In the genomic region with DNA sequence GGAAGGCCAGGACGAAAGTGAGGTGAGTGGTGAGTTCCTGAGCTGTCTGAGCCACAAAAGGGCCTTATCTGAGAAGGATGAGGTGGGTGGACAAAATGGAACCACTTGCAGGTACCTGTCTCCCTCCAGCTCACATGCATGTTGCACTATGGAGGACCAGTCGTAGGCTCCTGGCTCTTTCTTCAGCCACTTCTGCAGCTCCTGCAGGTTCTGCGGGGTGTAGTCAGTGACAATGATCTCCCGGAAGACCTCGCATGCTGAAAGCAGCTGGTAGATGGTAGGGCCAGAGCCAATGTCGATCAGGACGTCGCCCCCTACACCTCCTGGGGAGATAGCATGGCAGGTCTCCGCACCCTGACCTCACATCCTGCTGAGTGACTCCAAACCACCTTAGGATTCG, we compare ENCODE assay signal across 27 mouse cellular contexts. TPM values are rescaled to one million over a fixed set of nuclear protein-coding genes. Genes with fewer than 3 reads are reported as not detected.
A peak's percentile ranks its signal among the peaks of the same experiment; 100 is the strongest.
DNase-seq lines count a peak whose midpoint lies in the region; ATAC-seq and TF ChIP-seq lines count a peak whose summit lies in the region.
"Had no signal": no experiment of that assay in that cellular context is flagged by ENCODE, and none has a peak within 500 bp of the region (broad histone marks: within the 10 kb centered on the region; RNA-seq: fewer than 3 reads in every experiment).

No protein-coding gene starts in this region.

- no peaks in the 10 kb centered on the region for H3K36me3 ChIP-seq in forebrain, embryonic 10.5 days (replicated peaks)
- no peaks in the 10 kb centered on the region for H3K36me3 ChIP-seq in forebrain, postnatal 0 days (ENCODE audit: insufficient read depth)
- H3K36me3 ChIP-seq in heart, embryonic 13.5 days: no peaks in the 10 kb centered on the region
- H3K36me3 ChIP-seq: embryonic facial prominence, embryonic 10.5 days; embryonic facial prominence, embryonic 13.5 days; G1E; heart, embryonic 10.5 days; hindbrain, embryonic 12.5 days; hindbrain, embryonic 15.5 days had no signal

- H3K27me3 ChIP-seq in forebrain, embryonic 10.5 days (ENCODE audit: poor library complexity, severe bottlenecking): peaks cover 89% of the 10 kb centered on the region
- no peaks in the 10 kb centered on the region for H3K27me3 ChIP-seq in forebrain, postnatal 0 days (ENCODE audit: insufficient read depth, low read length)
- H3K27me3 ChIP-seq in heart, embryonic 13.5 days (replicated peaks): peaks cover 8% of the 10 kb centered on the region
- H3K27me3 ChIP-seq: embryonic facial prominence, embryonic 13.5 days; Patski had no signal

- H3K27ac ChIP-seq in forebrain, embryonic 10.5 days: peak overlapping the region; percentile 13; the same call in 1 of the 2 replicates
- no peak overlapping the region for H3K27ac ChIP-seq in forebrain, postnatal 0 days (ENCODE audit: low read depth, low read length)
- H3K27ac ChIP-seq in heart, embryonic 13.5 days (replicated peaks): no peak overlapping the region
- H3K27ac ChIP-seq: embryonic facial prominence, embryonic 10.5 days; embryonic facial prominence, embryonic 13.5 days; forebrain, embryonic 13.5 days; heart, embryonic 10.5 days; hindbrain, embryonic 12.5 days; hindbrain, embryonic 15.5 days had no signal

- DNase-seq in forebrain, embryonic 10.5 days (ENCODE audit: extremely low spot score, low spot score): no peak
- no peak for DNase-seq in forebrain, postnatal 0 days
- DNase-seq in heart, adult 18-20 months: no peak
- DNase-seq in lung, adult 2 months: no peak
- DNase-seq in lung, adult 18-20 months: no peak
- DNase-seq: adrenal gland, postnatal 10 days; adrenal gland, postnatal 36 days; B cell, adult 2 months; cerebellum, adult 18-20 months; cerebellum, adult 9-10 months; cerebellum, postnatal 14 days; gastrocnemius, postnatal 36 days had no signal

- ATAC-seq in forebrain, postnatal 0 days: no peak
- 0 out of 2 replicates have a peak, but pooled peaks have one; percentile 10 for ATAC-seq in heart, embryonic 13.5 days (ENCODE audit: extremely low read depth, insufficient number of reproducible peaks, low FRiP score, low TSS enrichment)
- ATAC-seq: forebrain, embryonic 13.5 days; Patski had no signal

- WGBS in forebrain, embryonic 10.5 days: 49% methylated on average over 10 of the region's 10 CpGs
- WGBS in forebrain, postnatal 0 days: 61% methylated on average over 10 of the region's 10 CpGs
- WGBS in heart, embryonic 13.5 days: 62% methylated on average over 10 of the region's 10 CpGs
- WGBS in lung, adult 2 months: 79% methylated on average over 10 of the region's 10 CpGs

- H3K4me3 ChIP-seq in forebrain, embryonic 10.5 days: 0 out of 2 replicates have a peak overlapping the region, but pooled peaks have one; percentile 4
- H3K4me3 ChIP-seq in forebrain, postnatal 0 days (ENCODE audit: low read depth, low read length): no peak overlapping the region
- H3K4me3 ChIP-seq in heart, embryonic 13.5 days: no peak overlapping the region
- H3K4me3 ChIP-seq in lung, adult 2 months (replicated peaks; ENCODE audit: extremely low read depth, low read depth, low read length): peak overlapping the region; percentile 64
- H3K4me3 ChIP-seq: embryonic facial prominence, embryonic 10.5 days; embryonic facial prominence, embryonic 13.5 days; erythroblast, embryonic 14.5 days; forebrain, embryonic 13.5 days; heart, embryonic 10.5 days; hindbrain, embryonic 12.5 days; hindbrain, embryonic 15.5 days had no signal

- no peaks in the 10 kb centered on the region for H3K9me3 ChIP-seq in forebrain, embryonic 10.5 days
- no peaks in the 10 kb centered on the region for H3K9me3 ChIP-seq in forebrain, postnatal 0 days (ENCODE audit: low read length)
- no peaks in the 10 kb centered on the region for H3K9me3 ChIP-seq in heart, embryonic 13.5 days
- H3K9me3 ChIP-seq: embryonic facial prominence, embryonic 10.5 days; embryonic facial prominence, embryonic 13.5 days; forebrain, embryonic 13.5 days; G1E; heart, embryonic 10.5 days; hindbrain, embryonic 12.5 days; hindbrain, embryonic 15.5 days had no signal

- no peak for TF ChIP-seq CTCF in forebrain, postnatal 0 days (IDR thresholded peaks at IDR 0.05; ENCODE audit: low read depth)
- no peak for TF ChIP-seq CTCF in lung, adult 2 months (IDR thresholded peaks at IDR 0.05; ENCODE audit: insufficient read depth, low read length)

- peaks cover 37% of the 10 kb centered on the region for H3K4me1 ChIP-seq in forebrain, embryonic 10.5 days
- H3K4me1 ChIP-seq in forebrain, postnatal 0 days (ENCODE audit: insufficient read depth): no peaks in the 10 kb centered on the region
- H3K4me1 ChIP-seq in heart, embryonic 13.5 days: peaks cover 11% of the 10 kb centered on the region
- peaks cover 10% of the 10 kb centered on the region for H3K4me1 ChIP-seq in lung, adult 2 months (ENCODE audit: control insufficient read depth, insufficient read depth, low read length)
- H3K4me1 ChIP-seq: embryonic facial prominence, embryonic 13.5 days; forebrain, embryonic 13.5 days; heart, embryonic 10.5 days; hindbrain, embryonic 12.5 days; hindbrain, embryonic 15.5 days had no signal

- no peak overlapping the region for H3K4me2 ChIP-seq in forebrain, postnatal 0 days (ENCODE audit: low read depth)
- no peak overlapping the region for H3K4me2 ChIP-seq in heart, embryonic 13.5 days
- H3K4me2 ChIP-seq: embryonic facial prominence, embryonic 13.5 days; forebrain, embryonic 13.5 days; hindbrain, embryonic 12.5 days; hindbrain, embryonic 15.5 days had no signal

- peak; percentile 72; the same call in 1 of the 2 replicates for TF ChIP-seq POLR2A in lung, adult 2 months (IDR thresholded peaks at IDR 0.05; ENCODE audit: borderline replicate concordance, extremely low read depth, low read depth, low read length)

- H3K9ac ChIP-seq in forebrain, postnatal 0 days: no peak overlapping the region
- H3K9ac ChIP-seq in heart, embryonic 13.5 days: no peak overlapping the region
- H3K9ac ChIP-seq: embryonic facial prominence, embryonic 13.5 days; forebrain, embryonic 13.5 days; hindbrain, embryonic 12.5 days; hindbrain, embryonic 15.5 days had no signal

RNA-seq across cellular contexts. Expression of a gene that starts 1.7 kb away (rescaled TPM):
- 8.3 and 11.8 TPM in 2 replicates for polyA plus RNA-seq in forebrain, embryonic 10.5 days (2016; fragmentation: Nextera tagmentation; extraction: Ambion mirVana)
- not detected in 2 replicates for total RNA-seq in forebrain, postnatal 0 days (2014; rRNA removed)
- polyA plus RNA-seq in forebrain, postnatal 0 days (2015; fragmentation: Nextera tagmentation; extraction: Ambion mirVana): 0.13 TPM in 1 of 2 replicates, not detected in the other
- 0.32 and 0.40 TPM in 2 replicates for polyA plus RNA-seq in heart, embryonic 13.5 days (2015; fragmentation: Nextera tagmentation; extraction: Ambion mirVana)
- 10 to 100 TPM; 31.1 to 33.0 TPM for total RNA-seq in heart, adult 18-20 months (2021)
- polyA plus RNA-seq in lung, adult 2 months (2012; rRNA removed): 1,586 and 1,614 TPM in 2 replicates
- total RNA-seq: CH12.LX; G1E; granulocyte monocyte progenitor cell, adult 5-6 weeks; hematopoietic stem cell, adult 5-6 weeks had no signal
- polyA plus RNA-seq: erythroblast, embryonic 14.5 days; forebrain, embryonic 13.5 days; forebrain, embryonic 16.5 days; G1E; heart, postnatal 0 days; hindbrain, embryonic 12.5 days; hindbrain, embryonic 15.5 days had no signal

RNA-seq across cellular contexts. Expression of a gene that starts 30.0 kb away (rescaled TPM):
- 24.8 and 27.4 TPM in 2 replicates for polyA plus RNA-seq in forebrain, embryonic 10.5 days (2016; fragmentation: Nextera tagmentation; extraction: Ambion mirVana)
- 11.9 and 16.8 TPM in 2 replicates for total RNA-seq in forebrain, postnatal 0 days (2014; rRNA removed)
- 9.3 and 12.5 TPM in 2 replicates for polyA plus RNA-seq in forebrain, postnatal 0 days (2015; fragmentation: Nextera tagmentation; extraction: Ambion mirVana)
- polyA plus RNA-seq in heart, embryonic 13.5 days (2015; fragmentation: Nextera tagmentation; extraction: Ambion mirVana): 5.0 and 6.4 TPM in 2 replicates
- total RNA-seq in heart, adult 18-20 months (2021): 1 to 10 TPM; 3.7 to 6.7 TPM
- polyA plus RNA-seq in lung, adult 2 months (2012; rRNA removed): 18.8 and 35.7 TPM in 2 replicates
- total RNA-seq: CH12.LX had no signal
- polyA plus RNA-seq: G1E had no signal

RNA-seq across cellular contexts. Expression of a gene that starts 40.4 kb away (rescaled TPM):
- 0.31 and 0.38 TPM in 2 replicates for polyA plus RNA-seq in forebrain, embryonic 10.5 days (2016; fragmentation: Nextera tagmentation; extraction: Ambion mirVana)
- 1.1 and 1.3 TPM in 2 replicates for total RNA-seq in forebrain, postnatal 0 days (2014; rRNA removed)
- 1.2 and 1.6 TPM in 2 replicates for polyA plus RNA-seq in forebrain, postnatal 0 days (2015; fragmentation: Nextera tagmentation; extraction: Ambion mirVana)
- polyA plus RNA-seq in heart, embryonic 13.5 days (2015; fragmentation: Nextera tagmentation; extraction: Ambion mirVana): 6.7 and 6.9 TPM in 2 replicates
- 10 to 100 TPM; 19.9 to 20.1 TPM for total RNA-seq in heart, adult 18-20 months (2021)
- polyA plus RNA-seq in lung, adult 2 months (2012; rRNA removed): 1.3 and 4.9 TPM in 2 replicates
- total RNA-seq: adrenal gland, postnatal 36 days; CH12.LX; granulocyte monocyte progenitor cell, adult 5-6 weeks; hematopoietic stem cell, adult 5-6 weeks had no signal
- polyA plus RNA-seq: embryonic facial prominence, embryonic 13.5 days; erythroblast, embryonic 14.5 days; G1E; Patski had no signal

Comparison
In these comparisons a context has a peak if more than half of its experiments do, and no peak if none do; other contexts are left out.
1. H3K4me3 ChIP-seq: peak in forebrain, embryonic 10.5 days (single experiment) and lung, adult 2 months (single experiment); none in forebrain, postnatal 0 days (single experiment) and heart, embryonic 13.5 days (single experiment).
2. RNA of a gene that starts 1.7 kb away (polyA plus RNA-seq): 1,586 to 1,614 TPM in lung, adult 2 months; 8.3 to 11.8 TPM in forebrain, embryonic 10.5 days, 0.32 to 0.40 TPM in heart, embryonic 13.5 days and 0.13 TPM in forebrain, postnatal 0 days; every median in the first group is over 100 times any median in the second.